Mouse (Mus musculus) E14TG2a.4 (cell line): ENCODE results near the gene Syce3.

Experiments
- H3K27me3 ChIP-seq: 2 replicates; pipeline ENCODE4 v1.6.1; 2014; ENCODE audit warnings: low read length, control low read depth; ENCODE audit not compliant: insufficient read depth
- H3K36me3 ChIP-seq: 2 replicates; pipeline ENCODE4 v1.6.1; 2014; ENCODE audit warnings: low read length, control low read depth; ENCODE audit not compliant: insufficient read depth
- H3K4me1 ChIP-seq: replicated peaks from 2 replicates; pipeline ENCODE4 v1.6.1; 2014; ENCODE audit warnings: low read depth, low read length, control low read depth
- H3K4me3 ChIP-seq: replicated peaks from 2 replicates; pipeline ENCODE4 v1.5.1; 2014; ENCODE audit warnings: mild to moderate bottlenecking, low read length
- H3K9me3 ChIP-seq: 2 replicates; pipeline ENCODE4 v1.6.1; 2014; ENCODE audit warnings: low read length, control low read depth
- CTCF ChIP-seq: conservative IDR thresholded peaks from 2 replicates; pipeline ENCODE4 v1.5.1; 2014; ENCODE audit warnings: low read length
- NANOG ChIP-seq: IDR thresholded peaks from 2 replicates; pipeline ENCODE4 v1.6.1; 2014; ENCODE audit warnings: borderline replicate concordance, low read length, mixed read lengths
- POU5F1 ChIP-seq: IDR thresholded peaks from 2 replicates; pipeline ENCODE4 v1.6.1; 2014; ENCODE audit warnings: low read length, borderline replicate concordance

Syce3 gene

DNA sequence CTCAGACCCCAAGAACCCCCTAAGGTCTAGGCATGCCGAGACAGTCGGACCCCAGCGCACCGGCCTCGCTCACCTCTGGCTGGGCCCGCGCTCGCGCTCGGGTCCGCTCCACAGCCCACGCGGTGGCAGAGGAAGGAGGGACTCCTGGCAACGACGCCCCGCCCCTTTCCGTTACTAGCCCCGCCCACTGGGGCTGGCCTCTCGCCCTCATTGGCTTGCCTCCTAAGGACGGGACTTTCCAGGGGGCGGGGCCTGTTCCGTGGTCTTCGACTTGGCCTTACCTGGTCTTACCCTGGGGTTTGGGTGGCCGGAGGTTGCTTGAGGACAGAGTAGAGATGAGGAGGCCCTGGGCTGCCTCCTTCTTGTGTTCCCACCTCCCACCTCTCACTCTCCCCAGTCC is at the start of gene Syce3:
TSS of gene Syce3 (minus strand) at position 386 of the 400 bp plus-strand sequence.
- H3K4me1 ChIP-seq = peaks cover 16% of the 10 kb centered on the region
- no peak for TF ChIP-seq POU5F1
- TF ChIP-seq CTCF = no peak
- TF ChIP-seq NANOG = no peak
- H3K4me3 ChIP-seq = peak within 1 kb of the TSS; percentile 29; the same call in 1 of the 2 replicates
- H3K9me3 ChIP-seq = peaks cover 28% of the 10 kb centered on the region
- no peaks in the 10 kb centered on the region for H3K36me3 ChIP-seq
- peaks cover 24% of the 10 kb centered on the region for H3K27me3 ChIP-seq

DNA sequence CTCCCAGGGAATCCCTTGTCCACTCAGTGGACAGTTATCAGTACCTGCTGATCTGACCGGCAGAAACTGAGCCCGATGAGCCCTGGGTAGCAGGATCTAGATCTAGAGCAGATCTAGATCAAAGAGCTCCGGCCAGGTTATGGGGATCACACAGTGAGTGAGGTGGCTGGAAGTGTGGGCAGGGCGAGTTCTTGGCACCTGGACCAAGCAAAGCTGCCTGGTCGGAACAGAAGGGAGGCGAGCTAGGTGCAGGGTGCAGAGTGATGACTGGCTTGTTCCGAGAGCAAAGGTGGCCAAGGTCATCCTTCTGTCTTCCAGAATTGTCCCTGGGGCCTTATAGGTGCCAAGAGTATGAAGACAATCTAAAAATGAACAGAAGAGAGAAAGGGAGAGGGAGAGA is 49.5 kb upstream of the Syce3 start:
- no peak for TF ChIP-seq CTCF
- no peak for TF ChIP-seq POU5F1
- no peak for TF ChIP-seq NANOG
- H3K4me3 ChIP-seq = no peak overlapping the region
- H3K9me3 ChIP-seq = no peaks in the 10 kb centered on the region
- H3K27me3 ChIP-seq = peaks cover 56% of the 10 kb centered on the region
- peaks cover 12% of the 10 kb centered on the region; the same call in 1 of the 2 replicates for H3K36me3 ChIP-seq
- peaks cover 59% of the 10 kb centered on the region for H3K4me1 ChIP-seq

DNA sequence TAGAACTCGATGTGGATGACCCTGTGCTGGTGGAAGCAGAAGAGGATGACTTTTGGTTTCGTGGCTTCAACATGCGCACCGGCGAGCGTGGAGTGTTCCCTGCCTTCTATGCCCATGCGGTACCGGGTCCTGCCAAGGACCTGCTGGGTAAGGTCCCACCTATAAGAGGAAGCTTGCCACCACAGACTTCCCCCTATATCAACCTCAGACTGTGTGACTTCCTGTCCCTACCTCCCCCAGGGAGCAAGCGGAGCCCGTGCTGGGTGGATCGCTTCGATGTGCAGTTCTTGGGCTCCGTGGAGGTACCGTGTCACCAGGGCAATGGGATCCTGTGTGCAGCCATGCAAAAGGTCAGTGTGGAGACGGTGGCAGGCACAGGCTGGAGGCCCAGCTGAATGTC is 48.6 kb upstream of the Syce3 start:
- H3K4me3 ChIP-seq = no peak overlapping the region
- H3K9me3 ChIP-seq = no peaks in the 10 kb centered on the region
- TF ChIP-seq NANOG (no peak), CTCF (no peak), POU5F1 (no peak)
- H3K4me1 ChIP-seq = peaks cover 62% of the 10 kb centered on the region
- H3K27me3 ChIP-seq = peaks cover 63% of the 10 kb centered on the region
- peaks cover 12% of the 10 kb centered on the region; the same call in 1 of the 2 replicates for H3K36me3 ChIP-seq

DNA sequence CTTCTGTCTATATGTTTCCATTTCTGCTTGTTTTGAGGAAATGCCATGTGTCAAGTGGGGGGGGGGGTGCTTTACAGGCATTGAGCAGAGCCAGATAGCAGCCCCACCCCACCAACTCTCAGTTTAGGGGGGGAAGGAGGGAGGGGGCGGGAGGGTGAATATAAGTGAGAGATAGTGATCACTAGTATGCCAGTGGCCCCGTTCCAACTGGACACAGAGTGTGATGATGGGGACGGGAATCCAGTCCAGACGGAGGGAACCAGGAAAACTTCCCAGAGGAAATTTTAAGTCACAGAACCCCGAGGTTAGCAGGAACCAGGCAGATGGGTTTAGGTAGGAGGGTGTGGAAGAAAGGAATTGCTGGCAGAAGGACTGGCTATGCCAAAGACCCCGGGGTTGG is 45.3 kb upstream of the Syce3 start:
- peaks cover 12% of the 10 kb centered on the region; the same call in 1 of the 2 replicates for H3K36me3 ChIP-seq

DNA sequence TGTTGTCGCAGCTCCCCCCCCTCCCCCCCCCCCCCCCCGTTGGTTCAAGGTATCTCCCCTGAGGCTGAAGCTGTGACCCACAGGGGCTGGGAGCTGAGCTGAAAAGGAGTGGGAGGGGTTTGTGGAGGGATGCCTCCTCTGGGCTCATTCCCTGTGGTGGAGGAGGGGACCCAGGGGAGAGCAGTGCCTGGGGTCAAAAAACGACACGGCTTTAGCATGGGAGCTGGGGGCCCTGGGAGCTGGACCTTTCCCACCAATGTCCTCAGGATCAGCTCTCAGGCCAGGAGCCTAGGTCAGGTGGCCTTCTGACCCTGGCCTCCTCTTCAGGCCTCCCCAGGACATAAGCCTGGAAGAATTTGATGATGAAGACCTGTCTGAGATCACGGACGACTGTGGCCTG is 44.6 kb upstream of the Syce3 start:
- no peak overlapping the region for H3K4me3 ChIP-seq
- peaks cover 37% of the 10 kb centered on the region for H3K4me1 ChIP-seq
- TF ChIP-seq NANOG (no peak), CTCF (no peak), POU5F1 (no peak)
- peaks cover 12% of the 10 kb centered on the region; the same call in 1 of the 2 replicates for H3K36me3 ChIP-seq
- peaks cover 95% of the 10 kb centered on the region for H3K27me3 ChIP-seq
- H3K9me3 ChIP-seq = no peaks in the 10 kb centered on the region

More for the DNA sequence above, 45.3 kb upstream of the Syce3 start:
- Histone ChIP-seq H3K4me3 (no peak overlapping the region), H3K27me3 (peaks cover 93% of the 10 kb centered on the region), H3K9me3 (no peaks in the 10 kb centered on the region), H3K4me1 (peaks cover 44% of the 10 kb centered on the region)
- TF ChIP-seq CTCF (no peak), POU5F1 (no peak), NANOG (no peak)

DNA sequence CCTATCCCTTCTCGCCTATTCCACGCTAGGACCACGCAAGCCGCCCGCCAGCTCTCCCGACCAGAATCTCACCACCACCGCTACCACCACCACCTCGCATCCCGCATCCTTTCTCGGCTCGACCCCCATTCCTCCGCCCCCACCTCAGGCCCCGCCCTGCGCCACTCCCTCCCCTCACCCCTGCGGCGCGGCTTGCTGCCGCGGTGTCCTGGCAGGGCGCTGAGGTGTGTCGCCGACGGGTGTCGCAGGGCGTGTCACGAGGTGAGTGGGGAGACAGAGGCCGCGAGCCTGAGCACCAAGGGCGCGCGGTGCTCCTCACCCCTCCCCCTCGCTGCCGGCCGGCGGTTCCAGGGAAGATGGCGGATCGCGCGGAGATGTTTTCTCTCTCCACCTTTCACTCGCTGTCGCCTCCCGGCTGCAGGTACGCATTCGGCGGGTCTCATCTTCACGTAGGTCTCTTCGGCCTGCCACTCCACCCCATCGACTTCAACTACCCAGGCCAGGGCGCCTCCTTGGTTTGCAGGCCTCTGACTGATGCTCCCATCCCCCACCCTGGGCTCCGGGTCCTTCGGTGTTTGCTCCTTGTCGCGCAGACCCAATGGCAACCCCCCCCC is 43.7 kb upstream of the Syce3 start, which contains the start of gene Mapk8ip2:
TSS of gene Mapk8ip2 (plus strand) at position 49 of the 614 bp plus-strand sequence.
- H3K4me1 ChIP-seq = peaks cover 34% of the 10 kb centered on the region
- no peaks in the 10 kb centered on the region for H3K9me3 ChIP-seq
- H3K4me3 ChIP-seq = peak within 1 kb of the TSS; percentile 81
- H3K27me3 ChIP-seq = peaks cover 97% of the 10 kb centered on the region
- H3K36me3 ChIP-seq = peaks cover 9% of the 10 kb centered on the region; the same call in 1 of the 2 replicates
- no peak for TF ChIP-seq CTCF
- no peak for TF ChIP-seq POU5F1
- TF ChIP-seq NANOG = no peak

DNA sequence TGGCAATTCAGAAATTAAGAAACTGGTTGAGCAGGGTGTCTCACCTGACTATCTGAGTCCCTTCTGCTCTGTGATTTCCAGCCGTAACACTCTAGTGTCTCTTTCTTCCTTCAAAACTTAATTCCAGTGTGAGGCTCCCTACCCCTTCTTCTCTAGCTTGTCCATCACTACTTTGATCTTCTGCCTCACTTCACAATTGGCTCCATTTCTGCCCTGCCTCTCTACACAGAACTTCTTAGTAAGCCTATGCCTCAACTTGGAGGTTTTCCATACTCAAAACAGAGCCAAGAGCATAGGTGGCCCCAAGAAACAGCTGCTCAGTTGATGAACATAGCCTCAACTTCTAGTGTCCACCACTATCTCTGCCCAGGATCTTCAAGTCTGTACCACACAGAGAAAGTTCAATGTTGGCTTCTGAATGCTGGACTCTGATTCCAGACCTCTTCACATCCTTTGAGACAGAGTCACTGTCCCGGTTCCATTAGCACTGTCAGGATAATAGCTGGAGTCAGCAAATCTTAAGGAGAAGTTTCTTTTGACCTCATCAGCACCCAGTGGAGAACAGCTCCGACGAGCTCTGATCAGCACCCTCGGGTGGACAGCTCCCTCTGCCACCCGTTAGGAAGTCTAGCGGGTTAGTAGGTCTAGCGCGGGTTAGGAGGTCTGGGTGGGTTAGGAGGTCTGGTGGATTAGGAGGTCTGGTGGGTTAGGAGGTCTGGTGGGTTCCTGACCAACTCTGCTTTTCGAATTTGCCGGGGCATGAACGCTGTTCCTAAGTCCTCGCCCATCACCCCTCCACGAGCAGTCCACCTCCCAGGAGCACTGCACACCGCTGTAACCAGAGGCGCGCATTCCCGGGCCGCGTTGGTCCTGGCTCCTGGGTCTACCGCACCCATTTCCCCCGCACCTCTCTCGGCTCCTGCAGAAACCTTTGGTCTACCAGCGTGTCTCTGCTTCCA is 42.9 kb upstream of the Syce3 start:
- Histone ChIP-seq H3K4me1 (peaks cover 33% of the 10 kb centered on the region), H3K27me3 (peaks cover 92% of the 10 kb centered on the region), H3K36me3 (peaks cover 3% of the 10 kb centered on the region; the same call in 1 of the 2 replicates), H3K9me3 (no peaks in the 10 kb centered on the region), H3K4me3 (peak overlapping the region; percentile 81)
- TF ChIP-seq CTCF = no peak
- no peak for TF ChIP-seq NANOG
- TF ChIP-seq POU5F1 = no peak

DNA sequence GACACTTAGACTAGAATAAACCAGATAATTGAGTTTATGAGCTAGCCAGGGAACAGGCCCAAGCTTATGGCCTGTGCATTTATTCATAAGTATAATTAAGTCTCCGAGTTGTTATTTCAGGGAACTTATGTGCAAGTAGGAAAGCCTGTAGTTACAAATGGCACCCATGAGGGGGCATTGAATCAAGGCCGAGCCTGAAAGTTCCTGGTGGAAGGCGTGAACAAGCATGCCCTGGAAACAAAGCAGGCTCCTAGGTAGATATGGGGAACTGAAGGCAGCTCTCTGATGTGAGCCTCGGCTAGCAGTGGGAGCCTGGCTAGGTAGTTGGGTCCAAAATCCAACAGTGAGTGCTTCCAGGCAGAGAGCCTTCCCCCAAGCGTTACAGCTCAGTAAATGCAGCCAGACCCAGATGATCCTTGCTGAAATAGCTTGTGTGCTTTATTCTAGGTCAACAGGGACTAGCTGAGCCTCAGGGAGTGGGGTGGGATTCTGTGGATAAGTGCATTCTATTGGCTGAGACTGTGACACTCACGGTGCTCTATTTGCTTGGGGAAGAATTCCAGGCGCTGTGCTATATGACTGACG is 32.3 kb upstream of the Syce3 start:
- no peaks in the 10 kb centered on the region for H3K36me3 ChIP-seq
- H3K4me1 ChIP-seq = peaks cover 4% of the 10 kb centered on the region; the same call in 1 of the 2 replicates
- TF ChIP-seq NANOG (no peak), POU5F1 (no peak), CTCF (peak; percentile 34)
- no peaks in the 10 kb centered on the region for H3K9me3 ChIP-seq
- peaks cover 42% of the 10 kb centered on the region for H3K27me3 ChIP-seq
- no peak overlapping the region for H3K4me3 ChIP-seq
